Mouse (Mus musculus) embryonic facial prominence, embryonic 12.5 days (tissue): ENCODE results near the gene Pde1b. TPM values are rescaled to one million over a fixed set of nuclear protein-coding genes. Genes with fewer than 3 reads are reported as not detected.

Experiments
- ATAC-seq: fragments of 200-750 bp; cut with Nextera tagmentation; 2 replicates; pipeline ENCODE4 v1.8.0; 2017; ENCODE audit not compliant: insufficient number of reproducible peaks, insufficient read depth, low FRiP score, low TSS enrichment
- H3K27ac ChIP-seq: fragments of 300-500 bp; sonication (generic); 2 replicates; pipeline ENCODE4 v1.5.1; 2016; ENCODE audit warnings: mild to moderate bottlenecking
- H3K27me3 ChIP-seq: fragments of 300-500 bp; sonication (generic); 2 replicates; pipeline ENCODE4 v1.6.1; 2016; ENCODE audit warnings: mild to moderate bottlenecking, moderate library complexity
- H3K36me3 ChIP-seq: fragments of 300-500 bp; sonication (generic); 2 replicates; pipeline ENCODE4 v1.6.1; 2016; ENCODE audit warnings: mild to moderate bottlenecking
- H3K4me1 ChIP-seq: fragments of 300-500 bp; sonication (generic); 2 replicates; pipeline ENCODE4 v1.6.1; 2016
- H3K4me2 ChIP-seq: fragments of 300-500 bp; sonication (generic); replicated peaks from 2 replicates; pipeline ENCODE4 v1.6.1; 2016; ENCODE audit warnings: mild to moderate bottlenecking, moderate library complexity
- H3K4me3 ChIP-seq: fragments of 300-500 bp; sonication (generic); 2 replicates; pipeline ENCODE4 v1.5.1; 2016; ENCODE audit warnings: mild to moderate bottlenecking
- H3K9ac ChIP-seq: fragments of 300-500 bp; sonication (generic); 2 replicates; pipeline ENCODE4 v1.6.1; 2016; ENCODE audit warnings: mild to moderate bottlenecking, moderate library complexity
- H3K9me3 ChIP-seq: fragments of 300-500 bp; sonication (generic); 2 replicates; pipeline ENCODE4 v1.6.1; 2016; ENCODE audit warnings: mild to moderate bottlenecking, moderate library complexity
- WGBS: fragments of 180-500 bp; shearing (Covaris S2); methylation state at CpG from one replicate; pipeline ENCODE4 v1.1.7; 2016; 5-methylcytosine and 5-hydroxymethylcytosine counted together
- polyA plus RNA-seq: library from polyadenylated mRNA; unstranded; fragments of >200 nt; fragmentation: Nextera tagmentation; extraction: Ambion mirVana; gene quantifications from 2 replicates; pipeline ENCODE4 v1.2.1, GENCODE M21; 2016

The Pde1b gene
- polyA plus RNA-seq, 1 experiment from 2014 or later, result 8.2 TPM

GRCm38 (mm10) chr15:103484490-103484889 lies 18.3 kb upstream of the Pde1b start:
- ATAC-seq, result no peak
- Histone ChIP-seq H3K4me2 (no peak overlapping the region), H3K27me3 (no peaks in the 10 kb centered on the region), H3K36me3 (no peaks in the 10 kb centered on the region), H3K9me3 (no peaks in the 10 kb centered on the region), H3K9ac (no peak overlapping the region), H3K4me1 (no peaks in the 10 kb centered on the region), H3K4me3 (no peak overlapping the region), H3K27ac (no peak overlapping the region)
- 71% methylated on average over 2 of the region's 2 CpGs for WGBS

GRCm38 (mm10) chr15:103485106-103485505 lies 17.7 kb upstream of the Pde1b start:
- no peak for ATAC-seq
- Histone ChIP-seq H3K9me3 (no peaks in the 10 kb centered on the region), H3K4me1 (no peaks in the 10 kb centered on the region), H3K4me3 (no peak overlapping the region), H3K27me3 (no peaks in the 10 kb centered on the region), H3K9ac (no peak overlapping the region), H3K36me3 (no peaks in the 10 kb centered on the region), H3K4me2 (no peak overlapping the region), H3K27ac (no peak overlapping the region)
- 51% methylated on average over 3 of the region's 3 CpGs for WGBS

GRCm38 (mm10) chr15:103486658-103487057 lies 16.2 kb upstream of the Pde1b start:
- Histone ChIP-seq H3K9me3 (no peaks in the 10 kb centered on the region), H3K27me3 (no peaks in the 10 kb centered on the region), H3K36me3 (no peaks in the 10 kb centered on the region), H3K4me3 (no peak overlapping the region), H3K4me2 (no peak overlapping the region), H3K4me1 (no peaks in the 10 kb centered on the region), H3K9ac (no peak overlapping the region), H3K27ac (no peak overlapping the region)
- 63% methylated on average over 1 of the region's 1 CpGs for WGBS
- no peak for ATAC-seq

- ATAC-seq, result no peak
- Histone ChIP-seq H3K4me3 (no peak overlapping the region), H3K9ac (no peak overlapping the region), H3K4me2 (no peak overlapping the region), H3K4me1 (no peaks in the 10 kb centered on the region), H3K27ac (no peak overlapping the region), H3K36me3 (no peaks in the 10 kb centered on the region), H3K27me3 (no peaks in the 10 kb centered on the region), H3K9me3 (no peaks in the 10 kb centered on the region)
- 65% methylated on average over 4 of the region's 4 CpGs for WGBS
Measured at GRCm38 (mm10) chr15:103488336-103488735, 14.5 kb upstream of the Pde1b start.

- Histone ChIP-seq H3K9me3 (no peaks in the 10 kb centered on the region), H3K27me3 (peaks cover 12% of the 10 kb centered on the region; the same call in 1 of the 2 replicates), H3K4me3 (no peak overlapping the region), H3K9ac (no peak overlapping the region), H3K4me2 (no peak overlapping the region), H3K4me1 (peaks cover 6% of the 10 kb centered on the region), H3K27ac (no peak overlapping the region), H3K36me3 (no peaks in the 10 kb centered on the region)
- no peak for ATAC-seq
- 72% methylated on average over 10 of the region's 10 CpGs for WGBS
Measured at GRCm38 (mm10) chr15:103496204-103497140, 6.4 kb upstream of the Pde1b start.

GRCm38 (mm10) chr15:103498157-103498556 lies 4.7 kb upstream of the Pde1b start:
- 24% methylated on average over 3 of the region's 3 CpGs for WGBS
- ATAC-seq, result no peak
- H3K27ac ChIP-seq, result no peak overlapping the region
- H3K4me1 ChIP-seq, result peaks cover 6% of the 10 kb centered on the region
- H3K4me2 ChIP-seq, result no peak overlapping the region
- H3K4me3 ChIP-seq, result no peak overlapping the region
- H3K9ac ChIP-seq, result no peak overlapping the region
- no peaks in the 10 kb centered on the region for H3K9me3 ChIP-seq
- peaks cover 13% of the 10 kb centered on the region; the same call in 1 of the 2 replicates for H3K27me3 ChIP-seq
- H3K36me3 ChIP-seq, result no peaks in the 10 kb centered on the region

GRCm38 (mm10) chr15:103500723-103501122 lies 2.1 kb upstream of the Pde1b start:
- Histone ChIP-seq H3K4me3 (no peak overlapping the region), H3K9me3 (no peaks in the 10 kb centered on the region), H3K36me3 (no peaks in the 10 kb centered on the region), H3K27ac (no peak overlapping the region), H3K4me2 (no peak overlapping the region), H3K27me3 (peaks cover 34% of the 10 kb centered on the region), H3K4me1 (peaks cover 6% of the 10 kb centered on the region), H3K9ac (no peak overlapping the region)
- 57% methylated on average over 1 of the region's 1 CpGs for WGBS
- ATAC-seq, result no peak

GRCm38 (mm10) chr15:103501186-103501585 lies 1.6 kb upstream of the Pde1b start:
- H3K9ac ChIP-seq, result no peak overlapping the region
- H3K4me1 ChIP-seq, result peaks cover 6% of the 10 kb centered on the region
- no peak overlapping the region for H3K4me3 ChIP-seq
- ATAC-seq, result no peak
- H3K36me3 ChIP-seq, result no peaks in the 10 kb centered on the region
- WGBS, result 53% methylated on average over 2 of the region's 2 CpGs
- H3K27me3 ChIP-seq, result peaks cover 34% of the 10 kb centered on the region
- no peak overlapping the region for H3K4me2 ChIP-seq
- no peak overlapping the region for H3K27ac ChIP-seq
- H3K9me3 ChIP-seq, result no peaks in the 10 kb centered on the region

- peak overlapping the region; percentile 94 for H3K4me2 ChIP-seq
- whole genome bisulfite sequencing, result 1% methylated on average over 15 of the region's 15 CpGs
- H3K27me3 ChIP-seq, result peaks cover 34% of the 10 kb centered on the region
Measured at GRCm38 (mm10) chr15:103503251-103503600, 392 bp downstream of the Pde1b start.

GRCm38 (mm10) chr15:103503660-103504059 lies 826 bp downstream of the Pde1b start:
- peak overlapping the region; percentile 56; the same call in 1 of the 2 replicates for H3K9ac ChIP-seq
- ATAC-seq, result 0 out of 2 replicates have a peak, but pooled peaks have one; percentile 32
- H3K27me3 ChIP-seq, result peaks cover 34% of the 10 kb centered on the region
- H3K4me2 ChIP-seq, result peak overlapping the region; percentile 94
- H3K9me3 ChIP-seq, result no peaks in the 10 kb centered on the region
- H3K4me1 ChIP-seq, result no peaks in the 10 kb centered on the region
- no peaks in the 10 kb centered on the region for H3K36me3 ChIP-seq
- WGBS, result 51% methylated on average over 12 of the region's 12 CpGs
- H3K27ac ChIP-seq, result no peak overlapping the region
- peak overlapping the region; percentile 58 for H3K4me3 ChIP-seq

More at GRCm38 (mm10) chr15:103503251-103503600, 392 bp downstream of the Pde1b start:
- Histone ChIP-seq H3K9me3 (no peaks in the 10 kb centered on the region), H3K4me3 (peak overlapping the region; percentile 58), H3K27ac (no peak overlapping the region), H3K9ac (peak overlapping the region; percentile 56), H3K36me3 (no peaks in the 10 kb centered on the region), H3K4me1 (peaks cover 1% of the 10 kb centered on the region)
- ATAC-seq, result peak; percentile 71

- Histone ChIP-seq H3K9me3 (no peaks in the 10 kb centered on the region), H3K9ac (no peak overlapping the region), H3K4me1 (0 out of 2 replicates have a peak, but pooled peaks cover 5% of the 10 kb centered on the region), H3K36me3 (no peaks in the 10 kb centered on the region), H3K4me2 (no peak overlapping the region), H3K27ac (no peak overlapping the region), H3K4me3 (no peak overlapping the region), H3K27me3 (peaks cover 13% of the 10 kb centered on the region)
- WGBS, result 64% methylated on average over 3 of the region's 3 CpGs
- no peak for ATAC-seq
Measured at GRCm38 (mm10) chr15:103509317-103509716, 6.5 kb downstream of the Pde1b start.

GRCm38 (mm10) chr15:103511652-103512051 lies 8.8 kb downstream of the Pde1b start:
- no peaks in the 10 kb centered on the region for H3K36me3 ChIP-seq
- H3K9ac ChIP-seq, result no peak overlapping the region
- whole genome bisulfite sequencing, result 53% methylated on average over 1 of the region's 1 CpGs
- no peak overlapping the region for H3K27ac ChIP-seq
- H3K4me1 ChIP-seq, result 0 out of 2 replicates have a peak, but pooled peaks cover 5% of the 10 kb centered on the region
- no peak overlapping the region for H3K4me2 ChIP-seq
- ATAC-seq, result no peak
- no peaks in the 10 kb centered on the region for H3K9me3 ChIP-seq
- H3K27me3 ChIP-seq, result 0 out of 2 replicates have a peak, but pooled peaks cover 4% of the 10 kb centered on the region
- H3K4me3 ChIP-seq, result no peak overlapping the region
